Mouse (Mus musculus) olfactory bulb, adult 2 months (tissue): ENCODE measurements at regions not wholly inside any gene's neighbourhood (a gene's known extent, or its start where the extent isn't known, plus 50 kb on each side); places are given as distances from the start of the nearest gene placed in this dataset.

Experiments
- CTCF ChIP-seq: fragments of 200-500 bp; IDR thresholded peaks from 2 replicates; pipeline ENCODE4 v1.5.1; 2012; ENCODE audit warnings: low read depth, mild to moderate bottlenecking, low read length, moderate library complexity; ENCODE audit not compliant: insufficient read depth
- POLR2A ChIP-seq: fragments of 200-500 bp; IDR thresholded peaks from 2 replicates; pipeline ENCODE4 v1.6.1; 2012; ENCODE audit warnings: mild to moderate bottlenecking, low read depth, low read length, moderate library complexity; ENCODE audit not compliant: insufficient read depth

GRCm38 (mm10) chr15:61689776-61690397 lies 767.1 kb upstream of the A1bg start:
- no peak for TF ChIP-seq CTCF
- TF ChIP-seq POLR2A, result no peak
